Mouse (Mus musculus): ENCODE results near the gene Sat2. TPM values are rescaled to one million over a fixed set of nuclear protein-coding genes. Genes with fewer than 3 reads are reported as not detected.
A peak's percentile ranks its signal among the peaks of the same experiment; 100 is the strongest.

Sat2 gene
- polyA plus RNA-seq, 1 experiment from 2014 or later, result 31.3 TPM

DNA sequence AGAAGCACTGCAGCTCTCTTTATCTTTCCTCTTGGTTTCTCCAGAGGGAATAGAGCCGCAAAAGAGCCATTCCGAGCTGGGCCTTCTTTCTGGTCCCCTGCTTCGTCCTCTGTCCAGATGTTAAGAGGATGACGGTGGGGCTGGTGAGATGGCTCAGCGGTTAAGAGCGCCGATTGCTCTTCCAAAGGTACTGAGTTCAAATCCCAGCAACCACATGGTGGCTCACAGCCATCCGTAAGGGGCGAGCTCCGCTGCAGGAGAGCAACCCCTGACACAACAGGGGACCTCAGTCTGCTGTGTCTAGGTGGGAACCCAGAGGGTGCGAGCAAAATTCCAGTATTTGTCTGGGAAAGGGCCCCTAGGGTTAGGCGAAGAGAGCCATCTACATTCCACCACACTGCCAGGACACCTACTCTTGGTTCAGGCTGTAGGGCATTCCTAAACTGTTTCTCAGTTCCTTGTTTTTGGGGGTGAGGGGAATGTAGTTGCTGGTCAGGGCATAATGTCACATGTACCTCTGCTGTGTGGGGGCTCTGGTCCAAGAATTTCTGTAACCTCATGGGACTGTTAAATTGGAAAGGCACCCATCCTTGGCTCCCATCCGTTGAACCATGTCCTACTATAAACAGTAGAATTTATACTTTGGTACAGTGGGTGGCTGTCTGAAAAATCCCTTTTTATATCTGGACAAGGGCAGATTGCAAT, 41.3 kb downstream of the Sat2 start:
- H3K27me3 ChIP-seq (ENCODE audit: insufficient read depth, low read length), result no peaks in the 10 kb centered on the region
- WGBS, result 66% methylated on average over 13 of the region's 13 CpGs
- H3K4me2 ChIP-seq (ENCODE audit: low read length), result peak overlapping the region; percentile 54
- peaks cover 38% of the 10 kb centered on the region for H3K36me3 ChIP-seq (ENCODE audit: insufficient read depth, low read length)
- H3K4me1 ChIP-seq (replicated peaks; ENCODE audit: insufficient read depth, low read length), result peaks cover 9% of the 10 kb centered on the region; the same call in 1 of the 2 replicates
- ATAC-seq (replicated peaks; ENCODE audit: low FRiP score, low read depth), result peak; percentile 9; the same call in 1 of the 2 replicates
- H3K9ac ChIP-seq (ENCODE audit: low read depth, low read length), result peak overlapping the region; percentile 31; the same call in 1 of the 2 replicates
- DNase-seq (ENCODE audit: low spot score), result no peak
- peak overlapping the region; percentile 42 for H3K4me3 ChIP-seq (replicated peaks; ENCODE audit: low read depth, low read length)
- no peaks in the 10 kb centered on the region for H3K9me3 ChIP-seq (replicated peaks; ENCODE audit: low read length)
- H3K27ac ChIP-seq, result peak overlapping the region; percentile 94
- no peak for TF ChIP-seq CTCF (IDR thresholded peaks at IDR 0.05; ENCODE audit: low read depth)

DNA sequence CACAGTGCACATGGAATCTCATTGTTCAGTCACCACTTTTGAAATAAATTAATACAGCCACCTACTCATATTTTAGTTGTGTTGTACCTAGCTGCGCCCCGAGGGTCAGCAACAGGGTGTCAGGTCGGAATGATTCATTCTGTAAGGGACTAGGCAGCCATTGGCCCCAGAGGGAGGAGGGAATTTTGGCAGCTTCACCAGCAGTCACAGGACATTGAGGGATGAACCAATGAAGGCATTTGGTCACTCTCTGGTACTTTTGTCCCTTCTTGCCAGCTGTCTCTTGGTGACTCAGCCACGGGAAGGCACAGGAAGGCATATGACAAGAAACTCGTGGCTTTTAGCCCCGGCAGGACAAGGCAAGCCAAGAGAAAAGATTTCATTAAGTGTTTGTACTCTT, 42.0 kb downstream of the Sat2 start:
- Histone ChIP-seq H3K4me2 (ENCODE audit: low read length) (no peak overlapping the region), H3K4me1 (replicated peaks; ENCODE audit: insufficient read depth, low read length) (peaks cover 9% of the 10 kb centered on the region; the same call in 1 of the 2 replicates), H3K27me3 (ENCODE audit: insufficient read depth, low read length) (no peaks in the 10 kb centered on the region), H3K4me3 (replicated peaks; ENCODE audit: low read depth, low read length) (no peak overlapping the region), H3K9ac (ENCODE audit: low read depth, low read length) (no peak overlapping the region), H3K36me3 (ENCODE audit: insufficient read depth, low read length) (peaks cover 40% of the 10 kb centered on the region), H3K27ac (peak overlapping the region; percentile 94), H3K9me3 (replicated peaks; ENCODE audit: low read length) (no peaks in the 10 kb centered on the region)
- 78% methylated on average over 6 of the region's 6 CpGs for WGBS
- no peak for TF ChIP-seq CTCF (IDR thresholded peaks at IDR 0.05; ENCODE audit: low read depth)
- DNase-seq (ENCODE audit: low spot score) (no peak), ATAC-seq (replicated peaks; ENCODE audit: low FRiP score, low read depth) (no peak)

DNA sequence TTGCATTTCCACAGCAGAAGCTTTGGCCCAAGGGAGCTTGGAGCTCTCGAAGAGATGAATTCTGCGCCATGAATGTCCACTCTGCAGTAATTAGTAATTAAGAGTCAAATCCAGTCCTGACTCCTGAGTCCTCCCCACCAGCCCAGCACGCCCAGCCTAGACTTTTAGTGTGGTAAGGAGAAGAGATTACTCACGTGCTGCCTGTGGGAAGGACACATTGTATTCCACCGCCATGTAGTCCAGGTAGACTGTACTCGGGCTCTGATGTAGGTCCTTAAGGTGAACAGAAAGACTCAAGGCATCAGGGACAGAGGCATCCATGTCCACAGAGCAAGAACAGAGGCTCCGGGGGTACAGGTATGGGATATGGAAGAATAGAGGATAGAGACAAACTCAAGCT, 43.0 kb downstream of the Sat2 start:
- H3K4me3 ChIP-seq (replicated peaks; ENCODE audit: low read depth, low read length), result no peak overlapping the region
- DNase-seq (ENCODE audit: low spot score), result no peak
- H3K27me3 ChIP-seq (ENCODE audit: insufficient read depth, low read length), result no peaks in the 10 kb centered on the region
- TF ChIP-seq CTCF (IDR thresholded peaks at IDR 0.05; ENCODE audit: low read depth), result no peak
- no peak for ATAC-seq (replicated peaks; ENCODE audit: low FRiP score, low read depth)
- peaks cover 13% of the 10 kb centered on the region; the same call in 1 of the 2 replicates for H3K4me1 ChIP-seq (replicated peaks; ENCODE audit: insufficient read depth, low read length)
- H3K36me3 ChIP-seq (ENCODE audit: insufficient read depth, low read length), result peaks cover 46% of the 10 kb centered on the region
- H3K27ac ChIP-seq, result no peak overlapping the region
- H3K4me2 ChIP-seq (ENCODE audit: low read length), result no peak overlapping the region
- WGBS, result 95% methylated on average over 7 of the region's 7 CpGs
- H3K9ac ChIP-seq (ENCODE audit: low read depth, low read length), result no peak overlapping the region
- no peaks in the 10 kb centered on the region for H3K9me3 ChIP-seq (replicated peaks; ENCODE audit: low read length)

- no peak overlapping the region for H3K9ac ChIP-seq (ENCODE audit: low read depth, low read length)
- no peaks in the 10 kb centered on the region for H3K9me3 ChIP-seq (replicated peaks; ENCODE audit: low read length)
- H3K4me2 ChIP-seq (ENCODE audit: low read length), result no peak overlapping the region
- peaks cover 18% of the 10 kb centered on the region; the same call in 1 of the 2 replicates for H3K4me1 ChIP-seq (replicated peaks; ENCODE audit: insufficient read depth, low read length)
- no peaks in the 10 kb centered on the region for H3K27me3 ChIP-seq (ENCODE audit: insufficient read depth, low read length)
- no peak for TF ChIP-seq CTCF (IDR thresholded peaks at IDR 0.05; ENCODE audit: low read depth)
- peaks cover 52% of the 10 kb centered on the region for H3K36me3 ChIP-seq (ENCODE audit: insufficient read depth, low read length)
- ATAC-seq (replicated peaks; ENCODE audit: low FRiP score, low read depth) (no peak), DNase-seq (ENCODE audit: low spot score) (no peak)
- H3K4me3 ChIP-seq (replicated peaks; ENCODE audit: low read depth, low read length), result no peak overlapping the region
- WGBS, result 79% methylated on average over 9 of the region's 9 CpGs
- no peak overlapping the region for H3K27ac ChIP-seq
Measured at GRCm38 (mm10) chr11:69665457-69665960, 43.7 kb downstream of the Sat2 start.

GRCm38 (mm10) chr11:69665961-69666664, 44.3 kb downstream of the Sat2 start, which contains the start of gene Cd68:
Gene Cd68, minus strand, starts transcription at chr11:69666153.
- Histone ChIP-seq H3K4me1 (replicated peaks; ENCODE audit: insufficient read depth, low read length) (peaks cover 18% of the 10 kb centered on the region; the same call in 1 of the 2 replicates), H3K27ac (no peak within 1 kb of the TSS), H3K36me3 (ENCODE audit: insufficient read depth, low read length) (peaks cover 54% of the 10 kb centered on the region), H3K4me3 (replicated peaks; ENCODE audit: low read depth, low read length) (no peak within 1 kb of the TSS), H3K27me3 (ENCODE audit: insufficient read depth, low read length) (no peaks in the 10 kb centered on the region), H3K9ac (ENCODE audit: low read depth, low read length) (no peak within 1 kb of the TSS), H3K9me3 (replicated peaks; ENCODE audit: low read length) (no peaks in the 10 kb centered on the region), H3K4me2 (ENCODE audit: low read length) (no peak within 1 kb of the TSS)
- no peak for ATAC-seq (replicated peaks; ENCODE audit: low FRiP score, low read depth)
- DNase-seq (ENCODE audit: low spot score), result peak; percentile 52
- TF ChIP-seq CTCF (IDR thresholded peaks at IDR 0.05; ENCODE audit: low read depth), result no peak
- 34% methylated on average over 7 of the region's 7 CpGs for WGBS

- H3K4me2 ChIP-seq (ENCODE audit: low read length), result no peak overlapping the region
- H3K4me1 ChIP-seq (replicated peaks; ENCODE audit: insufficient read depth, low read length), result peaks cover 16% of the 10 kb centered on the region; the same call in 1 of the 2 replicates
- DNase-seq (ENCODE audit: low spot score) (no peak), ATAC-seq (replicated peaks; ENCODE audit: low FRiP score, low read depth) (no peak)
- no peak overlapping the region for H3K9ac ChIP-seq (ENCODE audit: low read depth, low read length)
- 86% methylated on average over 3 of the region's 3 CpGs for WGBS
- peaks cover 54% of the 10 kb centered on the region for H3K36me3 ChIP-seq (ENCODE audit: insufficient read depth, low read length)
- no peak for TF ChIP-seq CTCF (IDR thresholded peaks at IDR 0.05; ENCODE audit: low read depth)
- H3K27me3 ChIP-seq (ENCODE audit: insufficient read depth, low read length), result no peaks in the 10 kb centered on the region
- no peak overlapping the region for H3K27ac ChIP-seq
- H3K9me3 ChIP-seq (replicated peaks; ENCODE audit: low read length), result no peaks in the 10 kb centered on the region
- H3K4me3 ChIP-seq (replicated peaks; ENCODE audit: low read depth, low read length), result no peak overlapping the region
Measured at GRCm38 (mm10) chr11:69666665-69667005, 44.8 kb downstream of the Sat2 start.

Data from kidney, postnatal 0 days (tissue).